Mouse (Mus musculus) adrenal gland, postnatal 36 days (tissue): ENCODE data around the gene Yae1d1. TPM values are rescaled to one million over a fixed set of nuclear protein-coding genes. Genes with fewer than 3 reads are reported as not detected.

Source experiments
- total RNA-seq, 2 experiments: library from RNA; stranded (reverse); gene quantifications; 2 replicates each; pipeline ENCODE4 v1.2.3; 2021

The Yae1d1 gene
- total RNA-seq, 2 experiments from 2014 or later: 30.2 to 35.2 TPM

Other genes starting within 250 kb of the Yae1d1 start
- gene Cdk13, start 188.3 kb downstream of the Yae1d1 start, total RNA-seq: 10 to 100 TPM; 48.3 to 55.1 TPM
- gene Rala, start 49.1 kb downstream of the Yae1d1 start, total RNA-seq: 10 to 100 TPM; 62.1 to 62.7 TPM